Mouse (Mus musculus) spleen, adult 12 weeks (tissue): Measurements from ENCODE around the gene Rap2a.

Experiments
- DNase-seq: peaks from one replicate; pipeline ENCODE4 v3.0.0; 2022; ENCODE audit warnings: low spot score

Rap2a gene

GRCm38 (mm10) chr14:120499601-120500000 is 21.4 kb downstream of the Rap2a start:
- DNase-seq: no peak

- DNase-seq: no peak
Observed at GRCm38 (mm10) chr14:120500021-120500560, 21.8 kb downstream of the Rap2a start.

GRCm38 (mm10) chr14:120500791-120501190 is 22.5 kb downstream of the Rap2a start:
- no peak for DNase-seq

GRCm38 (mm10) chr14:120503641-120504040 is 25.4 kb downstream of the Rap2a start:
- DNase-seq: no peak

- DNase-seq: no peak
Observed at GRCm38 (mm10) chr14:120504423-120504822, 26.2 kb downstream of the Rap2a start.

- DNase-seq: no peak
Observed at GRCm38 (mm10) chr14:120504928-120505461, 26.8 kb downstream of the Rap2a start.

GRCm38 (mm10) chr14:120505918-120506317 is 27.7 kb downstream of the Rap2a start:
- no peak for DNase-seq

GRCm38 (mm10) chr14:120507516-120507915 is 29.3 kb downstream of the Rap2a start:
- DNase-seq: no peak

- DNase-seq: no peak
Observed at GRCm38 (mm10) chr14:120508566-120509365, 30.5 kb downstream of the Rap2a start.

GRCm38 (mm10) chr14:120509366-120509640 is 31.1 kb downstream of the Rap2a start:
- DNase-seq: no peak

- DNase-seq: no peak
Observed at GRCm38 (mm10) chr14:120511821-120512220, 33.6 kb downstream of the Rap2a start.

- no peak for DNase-seq
Observed at GRCm38 (mm10) chr14:120514821-120515271, 36.6 kb downstream of the Rap2a start.

GRCm38 (mm10) chr14:120515376-120515775 is 37.1 kb downstream of the Rap2a start:
- no peak for DNase-seq

GRCm38 (mm10) chr14:120518706-120519105 is 40.5 kb downstream of the Rap2a start:
- DNase-seq: no peak

- no peak for DNase-seq
Observed at GRCm38 (mm10) chr14:120519921-120520320, 41.7 kb downstream of the Rap2a start.

GRCm38 (mm10) chr14:120520843-120521242 is 42.6 kb downstream of the Rap2a start:
- DNase-seq: no peak

- no peak for DNase-seq
Observed at GRCm38 (mm10) chr14:120523296-120523695, 45.1 kb downstream of the Rap2a start.

- DNase-seq: no peak
Observed at GRCm38 (mm10) chr14:120525644-120526043, 47.4 kb downstream of the Rap2a start.

GRCm38 (mm10) chr14:120533301-120533700 is 55.1 kb downstream of the Rap2a start:
- DNase-seq: no peak

- DNase-seq: no peak
Observed at GRCm38 (mm10) chr14:120534841-120535271, 56.6 kb downstream of the Rap2a start.

- DNase-seq: no peak
Observed at GRCm38 (mm10) chr14:120535446-120535845, 57.2 kb downstream of the Rap2a start.

- no peak for DNase-seq
Observed at GRCm38 (mm10) chr14:120535924-120536323, 57.7 kb downstream of the Rap2a start.

- no peak for DNase-seq
Observed at GRCm38 (mm10) chr14:120539128-120539527, 60.9 kb downstream of the Rap2a start.

GRCm38 (mm10) chr14:120539626-120540025 is 61.4 kb downstream of the Rap2a start:
- no peak for DNase-seq
